Mouse (Mus musculus) brain, embryonic 14.5 days (tissue): Measurements from ENCODE around the gene Ccdc117.

Experiments used
- CTCF ChIP-seq: fragments of 200-500 bp; IDR thresholded peaks from 2 replicates; pipeline ENCODE4 v1.5.1; 2012; ENCODE audit warnings: inconsistent platforms, mild to moderate bottlenecking, moderate library complexity, borderline replicate concordance; ENCODE audit not compliant: insufficient read depth, insufficient read length; ENCODE audit errors: extremely low read depth
- POLR2A ChIP-seq: fragments of 200-500 bp; IDR thresholded peaks from 2 replicates; pipeline ENCODE4 v1.6.1; 2012; ENCODE audit warnings: mild to moderate bottlenecking, inconsistent platforms, borderline replicate concordance; ENCODE audit not compliant: poor library complexity, insufficient read depth, insufficient read length, severe bottlenecking; ENCODE audit errors: extremely low read depth

GRCm38 (mm10) chr11:5512099-5512725, 29.8 kb downstream of the Ccdc117 start:
- TF ChIP-seq CTCF (no peak), POLR2A (no peak)
